Mouse (Mus musculus) limb, embryonic 10.5 days (tissue): ENCODE data around the gene Sh3gl2. TPM values are rescaled to one million over a fixed set of nuclear protein-coding genes. Genes with fewer than 3 reads are reported as not detected.
A peak's percentile ranks its signal among the peaks of the same experiment; 100 is the strongest.

Experiments
- DNase-seq: peaks from one replicate; pipeline ENCODE4 v3.0.0-alpha.2; 2017; ENCODE audit warnings: low spot score
- H3K27ac ChIP-seq: fragments of 300-500 bp; sonication (generic); 2 replicates; pipeline ENCODE4 v1.5.1; 2016; ENCODE audit warnings: mild to moderate bottlenecking
- H3K27me3 ChIP-seq: fragments of 300-500 bp; sonication (generic); 2 replicates; pipeline ENCODE4 v1.6.1; 2016; ENCODE audit warnings: low read depth, mild to moderate bottlenecking; ENCODE audit not compliant: poor library complexity, severe bottlenecking
- H3K36me3 ChIP-seq: fragments of 300-500 bp; sonication (generic); 2 replicates; pipeline ENCODE4 v1.6.1; 2016; ENCODE audit warnings: mild to moderate bottlenecking, moderate library complexity
- H3K4me1 ChIP-seq: fragments of 300-500 bp; sonication (generic); 2 replicates; pipeline ENCODE4 v1.6.1; 2016
- H3K4me3 ChIP-seq: fragments of 300-500 bp; sonication (generic); 2 replicates; pipeline ENCODE4 v1.5.1; 2016; ENCODE audit warnings: mild to moderate bottlenecking, moderate library complexity
- H3K9me3 ChIP-seq: fragments of 300-500 bp; sonication (generic); replicated peaks from 2 replicates; pipeline ENCODE4 v1.6.1; 2016; ENCODE audit warnings: mild to moderate bottlenecking
- WGBS: fragments of 180-500 bp; shearing (Covaris S2); methylation state at CpG from one replicate; pipeline ENCODE4 v1.1.7; 2016; 5-methylcytosine and 5-hydroxymethylcytosine counted together
- polyA plus RNA-seq: library from polyadenylated mRNA; unstranded; fragments of >200 nt; fragmentation: Nextera tagmentation; extraction: Ambion mirVana; gene quantifications from 2 replicates; pipeline ENCODE4 v1.2.1, GENCODE M21; 2016

Gene Sh3gl2
- polyA plus RNA-seq, 1 experiment from 2014 or later = 0.60 TPM

DNA sequence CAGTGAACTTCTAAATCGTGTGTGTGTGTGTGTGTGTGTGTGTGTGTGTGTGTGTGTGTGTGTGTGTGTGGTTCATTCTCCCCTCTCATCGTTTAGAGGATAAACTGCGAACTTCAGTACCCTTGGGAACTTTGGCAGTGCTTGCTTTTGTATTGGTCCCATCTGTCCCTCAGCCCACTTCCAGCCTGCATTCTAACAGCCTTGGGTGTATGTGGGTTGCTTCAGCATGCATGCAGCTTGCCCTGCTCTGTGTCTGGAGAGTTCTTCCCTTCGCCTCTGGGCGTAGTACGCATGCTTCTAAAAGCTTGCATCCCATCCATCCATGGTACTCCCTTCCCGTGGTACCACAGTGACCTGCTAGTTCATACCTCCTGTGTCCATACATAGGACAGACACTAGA is 200.3 kb downstream of the Sh3gl2 start:
- Histone ChIP-seq H3K4me1 (no peaks in the 10 kb centered on the region), H3K9me3 (no peaks in the 10 kb centered on the region), H3K27ac (no peak overlapping the region), H3K4me3 (no peak overlapping the region), H3K27me3 (no peaks in the 10 kb centered on the region), H3K36me3 (no peaks in the 10 kb centered on the region)
- 91% methylated on average over 7 of the region's 7 CpGs for WGBS
- DNase-seq = no peak

DNA sequence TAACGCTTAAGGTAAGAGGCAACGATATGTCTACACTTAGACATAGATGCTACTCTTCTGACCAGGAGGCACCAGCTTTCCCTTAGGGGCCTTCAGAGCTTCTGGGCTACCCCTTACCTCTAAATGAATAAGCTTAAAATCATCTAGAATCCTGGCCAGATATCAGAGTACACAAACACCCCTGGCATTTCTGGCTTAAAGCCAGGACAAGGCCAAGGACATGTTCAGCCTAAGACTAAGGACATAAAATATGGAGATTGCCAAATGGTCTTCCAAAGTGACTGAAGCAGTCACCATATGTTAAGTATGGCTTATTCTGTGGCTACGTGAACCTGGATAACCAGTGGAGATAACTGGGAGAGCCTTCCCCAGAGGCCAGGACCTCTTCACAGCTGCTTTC is 211.5 kb downstream of the Sh3gl2 start:
- Histone ChIP-seq H3K27me3 (no peaks in the 10 kb centered on the region), H3K4me3 (no peak overlapping the region), H3K27ac (no peak overlapping the region), H3K36me3 (no peaks in the 10 kb centered on the region), H3K9me3 (no peaks in the 10 kb centered on the region), H3K4me1 (no peaks in the 10 kb centered on the region)
- no peak for DNase-seq
- 90% methylated on average over 3 of the region's 3 CpGs for WGBS

DNA sequence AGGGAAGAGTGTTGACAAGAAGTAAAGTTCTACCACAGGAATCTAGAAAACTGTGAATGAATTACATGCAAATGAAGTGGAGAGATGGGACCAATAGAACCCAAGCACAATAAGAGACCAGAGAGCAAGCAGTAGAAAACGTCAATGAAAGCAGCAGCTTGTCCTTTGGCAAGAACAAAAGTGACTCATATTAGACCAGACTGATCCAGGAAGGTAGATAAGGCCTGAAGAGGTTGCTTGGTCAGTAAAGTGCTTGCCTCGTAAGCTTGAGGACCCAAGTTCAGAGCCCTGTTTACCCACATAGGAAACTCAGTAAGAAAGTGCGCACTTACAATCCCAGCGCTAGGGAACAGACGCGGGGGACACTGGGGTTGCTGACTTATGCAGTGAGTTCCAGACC is 215.5 kb downstream of the Sh3gl2 start:
- Histone ChIP-seq H3K4me1 (no peaks in the 10 kb centered on the region), H3K36me3 (no peaks in the 10 kb centered on the region), H3K4me3 (no peak overlapping the region), H3K27ac (no peak overlapping the region), H3K27me3 (no peaks in the 10 kb centered on the region), H3K9me3 (no peaks in the 10 kb centered on the region)
- WGBS = 89% methylated on average over 6 of the region's 6 CpGs
- DNase-seq = no peak

DNA sequence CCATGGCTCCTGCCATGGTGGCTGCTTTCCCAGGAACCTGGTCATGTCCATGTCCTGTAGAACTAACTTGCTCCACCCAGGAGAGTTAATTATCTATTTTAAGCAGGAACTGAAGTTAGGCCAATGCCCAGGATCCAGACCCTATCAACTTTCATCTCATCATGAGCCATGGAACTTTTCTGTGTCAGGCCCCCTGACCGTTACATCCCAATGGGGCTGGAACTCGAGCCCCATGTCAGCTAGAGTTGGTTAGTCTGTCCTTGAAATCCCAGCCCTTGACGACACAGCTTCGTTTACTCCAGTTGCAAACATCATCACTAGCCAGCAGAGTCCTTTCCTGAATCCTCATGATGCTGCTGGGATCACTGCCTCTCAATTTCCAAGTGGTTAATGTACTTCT is 221.3 kb downstream of the Sh3gl2 start:
- Histone ChIP-seq H3K4me3 (no peak overlapping the region), H3K27me3 (no peaks in the 10 kb centered on the region), H3K4me1 (no peaks in the 10 kb centered on the region), H3K36me3 (no peaks in the 10 kb centered on the region), H3K9me3 (no peaks in the 10 kb centered on the region), H3K27ac (no peak overlapping the region)
- WGBS = 87% methylated on average over 4 of the region's 4 CpGs
- DNase-seq = no peak

DNA sequence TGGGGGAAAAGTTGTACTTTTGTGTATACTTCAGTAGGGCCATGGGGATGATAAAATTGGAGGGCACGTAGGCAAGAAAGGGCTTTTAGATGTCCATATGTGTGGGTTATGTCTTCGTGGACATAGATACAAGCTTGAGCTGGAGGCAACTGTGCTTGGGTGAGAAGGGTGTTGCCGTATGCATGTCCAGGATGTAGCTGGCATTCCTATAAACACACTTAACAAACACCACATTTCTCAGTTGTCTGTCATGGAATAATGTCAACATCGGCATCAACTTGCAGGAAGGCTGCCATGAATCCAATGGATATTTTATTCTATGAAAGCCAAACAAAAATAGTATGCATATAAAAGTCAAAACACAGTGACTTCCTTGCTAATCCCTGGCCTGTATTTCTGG is 227.9 kb downstream of the Sh3gl2 start:
- Histone ChIP-seq H3K4me1 (peaks cover 8% of the 10 kb centered on the region), H3K9me3 (no peaks in the 10 kb centered on the region), H3K4me3 (no peak overlapping the region), H3K36me3 (no peaks in the 10 kb centered on the region), H3K27me3 (no peaks in the 10 kb centered on the region), H3K27ac (no peak overlapping the region)
- DNase-seq = no peak
- 88% methylated on average over 4 of the region's 4 CpGs for WGBS

DNA sequence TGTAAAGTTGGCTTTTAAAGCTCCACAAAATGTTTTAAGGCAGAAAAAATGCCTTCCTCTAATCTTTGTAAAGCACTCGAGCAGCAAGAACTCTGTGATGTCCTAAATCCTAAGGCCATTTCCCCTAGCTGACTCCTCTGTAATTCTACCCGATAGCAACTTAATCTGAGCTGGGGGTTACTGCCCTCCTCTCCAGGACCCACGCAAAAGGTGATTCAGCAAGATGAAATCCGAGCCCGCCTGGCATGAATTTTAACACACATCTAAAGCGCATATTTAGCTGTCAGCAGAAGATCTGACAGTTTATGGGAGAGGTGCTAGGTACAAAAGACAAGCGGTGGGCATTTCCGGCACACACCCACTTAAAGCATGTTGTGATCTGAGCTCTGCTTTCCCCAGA is 229.8 kb downstream of the Sh3gl2 start:
- no peaks in the 10 kb centered on the region for H3K36me3 ChIP-seq

DNA sequence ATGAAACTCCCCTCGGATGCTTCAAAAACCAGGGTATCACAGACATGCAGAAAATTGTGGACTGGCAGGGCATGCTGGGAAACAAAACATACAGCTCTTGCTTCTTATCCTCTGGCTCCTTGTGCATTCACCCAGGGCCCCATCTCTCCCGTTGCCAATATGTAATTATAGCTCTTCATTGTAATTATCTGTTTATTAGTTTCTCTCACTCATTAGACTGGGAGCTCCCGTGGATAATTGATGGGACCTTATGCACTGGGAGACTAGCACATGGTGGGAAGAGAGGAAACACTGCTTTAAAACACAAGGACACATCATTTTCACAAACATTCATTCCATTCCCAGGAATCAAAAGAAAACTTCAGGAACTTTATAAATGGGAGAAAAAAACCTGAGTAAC is 233.9 kb downstream of the Sh3gl2 start:
- H3K27ac ChIP-seq = no peak overlapping the region
- DNase-seq = no peak
- no peak overlapping the region for H3K4me3 ChIP-seq
- H3K9me3 ChIP-seq = no peaks in the 10 kb centered on the region
- H3K4me1 ChIP-seq = peaks cover 32% of the 10 kb centered on the region
- 46% methylated on average over 3 of the region's 3 CpGs for WGBS
- no peaks in the 10 kb centered on the region for H3K27me3 ChIP-seq
- H3K36me3 ChIP-seq = no peaks in the 10 kb centered on the region

More for the DNA sequence above, 229.8 kb downstream of the Sh3gl2 start:
- DNase-seq = peak; percentile 33
- H3K27ac ChIP-seq = no peak overlapping the region
- no peak overlapping the region for H3K4me3 ChIP-seq
- WGBS = 30% methylated on average over 8 of the region's 8 CpGs
- H3K9me3 ChIP-seq = no peaks in the 10 kb centered on the region
- no peaks in the 10 kb centered on the region for H3K27me3 ChIP-seq
- peaks cover 25% of the 10 kb centered on the region for H3K4me1 ChIP-seq

DNA sequence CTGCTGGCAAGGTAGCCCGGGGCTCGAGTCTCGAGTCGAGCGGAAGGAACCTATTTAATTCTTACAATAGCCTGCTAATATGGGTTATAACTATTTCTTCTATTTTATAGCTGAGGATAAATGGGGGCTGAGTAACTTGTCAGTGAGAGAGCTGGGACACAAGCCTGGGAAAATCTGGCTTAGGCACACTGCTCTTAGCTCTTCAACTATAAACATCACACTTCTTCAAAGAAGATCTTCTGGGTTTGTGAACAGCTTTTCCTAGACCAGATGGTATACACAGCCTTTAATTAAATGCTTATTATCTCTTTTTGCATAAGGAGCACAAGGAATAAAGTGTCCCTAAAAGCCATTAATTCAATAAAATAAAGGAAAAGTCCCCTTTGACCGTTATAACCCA is 278.7 kb downstream of the Sh3gl2 start:
- Histone ChIP-seq H3K4me1 (no peaks in the 10 kb centered on the region), H3K27me3 (no peaks in the 10 kb centered on the region), H3K27ac (no peak overlapping the region), H3K4me3 (no peak overlapping the region), H3K9me3 (no peaks in the 10 kb centered on the region), H3K36me3 (no peaks in the 10 kb centered on the region)
- 94% methylated on average over 6 of the region's 6 CpGs for WGBS
- no peak for DNase-seq

DNA sequence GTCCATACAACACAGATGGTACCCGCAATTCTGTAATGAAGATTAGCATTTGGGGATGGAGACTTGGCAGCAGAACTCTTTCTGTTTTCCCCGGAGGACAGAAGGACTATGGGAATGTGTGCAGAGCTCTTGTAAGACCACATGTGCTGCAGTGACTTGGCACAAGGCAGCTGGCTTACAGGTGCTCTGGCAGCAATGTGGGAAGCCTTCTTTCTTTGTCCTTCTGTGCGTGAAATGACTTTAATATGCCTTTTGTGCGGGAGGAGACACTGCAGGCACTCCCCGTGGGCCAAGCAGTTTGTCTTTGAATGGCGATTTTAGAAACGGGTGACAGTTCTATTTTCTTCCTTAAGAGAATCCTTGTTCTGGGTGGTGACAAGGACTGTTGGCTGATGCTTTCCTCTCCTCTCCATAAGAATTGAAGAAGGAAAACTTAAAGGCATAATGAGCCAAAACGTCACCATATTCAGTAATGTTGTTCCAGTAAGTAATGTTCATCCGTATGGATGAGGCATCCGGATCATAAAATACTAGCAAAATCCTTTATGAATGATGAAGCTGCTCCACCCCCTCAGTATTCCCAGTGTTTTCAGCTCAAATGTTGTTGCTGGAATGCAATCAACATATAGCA is 281.5 kb downstream of the Sh3gl2 start:
- no peak overlapping the region for H3K27ac ChIP-seq
- H3K4me3 ChIP-seq = no peak overlapping the region
- 88% methylated on average over 10 of the region's 10 CpGs for WGBS
- H3K27me3 ChIP-seq = no peaks in the 10 kb centered on the region
- H3K4me1 ChIP-seq = no peaks in the 10 kb centered on the region
- H3K36me3 ChIP-seq = no peaks in the 10 kb centered on the region
- H3K9me3 ChIP-seq = no peaks in the 10 kb centered on the region
- no peak for DNase-seq

DNA sequence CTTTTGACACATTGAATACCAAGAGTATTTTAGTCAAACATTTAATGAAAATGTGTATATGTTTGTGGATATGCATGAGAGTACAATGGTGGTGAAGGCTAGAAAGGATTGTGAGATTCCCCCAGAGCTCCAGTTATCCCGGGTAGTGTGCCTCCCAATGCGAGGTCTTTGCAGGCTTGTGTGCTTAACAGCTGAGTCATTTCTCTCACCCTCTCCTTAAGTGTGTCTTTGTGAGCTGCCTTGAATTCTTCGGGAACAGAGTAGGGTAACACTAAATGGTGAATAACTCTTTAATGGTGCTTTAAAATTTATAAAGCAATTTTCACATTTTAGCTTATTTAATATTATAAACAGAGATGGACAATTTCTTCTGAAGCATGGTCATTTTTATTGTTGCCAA is 300.8 kb downstream of the Sh3gl2 start:
- H3K9me3 ChIP-seq = no peaks in the 10 kb centered on the region
- H3K36me3 ChIP-seq = no peaks in the 10 kb centered on the region
- no peak for DNase-seq
- WGBS = 73% methylated on average over 3 of the region's 3 CpGs
- no peak overlapping the region for H3K4me3 ChIP-seq
- H3K27me3 ChIP-seq = no peaks in the 10 kb centered on the region
- H3K4me1 ChIP-seq = no peaks in the 10 kb centered on the region
- H3K27ac ChIP-seq = no peak overlapping the region

DNA sequence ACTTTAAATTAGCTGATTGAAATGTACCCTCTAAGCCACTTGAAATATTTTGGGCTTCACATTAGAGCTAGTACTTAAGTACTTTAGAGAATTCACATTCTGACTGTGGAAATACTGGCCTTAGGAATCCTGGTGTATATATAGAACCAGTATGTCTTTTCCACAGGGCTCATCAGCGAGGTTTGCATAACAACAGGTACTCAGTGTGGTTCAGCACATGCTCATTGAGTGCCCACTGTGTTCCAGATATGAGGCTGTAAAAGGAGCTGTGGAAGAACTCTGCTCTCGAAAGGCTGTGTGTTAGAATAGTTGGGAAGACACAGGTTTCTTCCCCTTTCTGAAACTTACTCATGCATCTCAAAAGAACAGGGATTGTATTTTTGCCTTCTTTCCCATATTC is 302.1 kb downstream of the Sh3gl2 start:
- H3K27me3 ChIP-seq = no peaks in the 10 kb centered on the region
- H3K4me1 ChIP-seq = no peaks in the 10 kb centered on the region
- H3K4me3 ChIP-seq = no peak overlapping the region
- H3K36me3 ChIP-seq = no peaks in the 10 kb centered on the region
- H3K27ac ChIP-seq = no peak overlapping the region
- no peaks in the 10 kb centered on the region for H3K9me3 ChIP-seq
- WGBS = 72% methylated on average over 2 of the region's 2 CpGs
- DNase-seq = no peak

DNA sequence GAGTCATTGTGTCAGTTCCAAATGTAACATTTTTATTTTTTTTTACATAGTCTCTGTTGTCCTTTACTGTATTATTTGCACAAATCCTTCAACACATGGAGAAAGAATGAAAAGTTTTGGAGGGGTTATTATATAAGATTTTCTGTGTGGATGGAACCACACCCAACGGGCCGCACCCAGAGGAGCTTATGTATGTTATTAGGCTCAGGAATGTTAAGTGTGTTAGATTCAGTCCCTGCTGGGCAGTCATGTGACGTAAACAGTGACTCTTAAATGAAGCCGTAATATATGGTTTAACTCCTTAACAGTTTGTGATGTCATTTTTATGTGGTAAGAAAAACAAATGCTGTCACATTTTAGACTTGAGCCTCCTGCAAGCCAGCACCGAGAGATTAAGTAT is 302.6 kb downstream of the Sh3gl2 start:
- DNase-seq = no peak

DNA sequence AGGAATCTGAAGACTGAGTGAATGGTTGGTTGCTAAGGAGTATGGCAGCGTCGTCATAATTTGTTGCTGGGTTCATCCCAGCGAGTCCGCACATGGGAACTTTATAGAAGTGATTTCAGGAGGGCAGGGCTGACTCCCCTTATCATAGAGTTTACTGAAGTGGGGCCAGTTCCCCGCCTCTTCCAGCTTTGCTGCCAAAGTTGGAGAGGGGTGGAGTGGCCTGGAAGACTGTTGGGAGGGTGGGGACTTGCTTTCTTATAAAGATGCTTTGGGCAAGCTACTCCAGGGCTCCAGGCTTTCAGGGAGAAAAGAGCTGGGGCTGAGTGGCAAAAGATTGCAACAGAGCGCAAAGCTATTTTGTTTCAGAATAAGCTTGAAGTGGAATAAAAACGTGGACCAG is 308.4 kb downstream of the Sh3gl2 start:
- peaks cover 40% of the 10 kb centered on the region for H3K27me3 ChIP-seq
- no peak for DNase-seq
- peak overlapping the region; percentile 69 for H3K4me3 ChIP-seq

More for the DNA sequence above, 302.6 kb downstream of the Sh3gl2 start:
- no peak overlapping the region for H3K4me3 ChIP-seq
- no peaks in the 10 kb centered on the region for H3K9me3 ChIP-seq
- no peaks in the 10 kb centered on the region for H3K36me3 ChIP-seq
- H3K4me1 ChIP-seq = no peaks in the 10 kb centered on the region
- H3K27me3 ChIP-seq = peaks cover 3% of the 10 kb centered on the region; the same call in 1 of the 2 replicates
- no peak overlapping the region for H3K27ac ChIP-seq
- WGBS = 74% methylated on average over 5 of the region's 5 CpGs

DNA sequence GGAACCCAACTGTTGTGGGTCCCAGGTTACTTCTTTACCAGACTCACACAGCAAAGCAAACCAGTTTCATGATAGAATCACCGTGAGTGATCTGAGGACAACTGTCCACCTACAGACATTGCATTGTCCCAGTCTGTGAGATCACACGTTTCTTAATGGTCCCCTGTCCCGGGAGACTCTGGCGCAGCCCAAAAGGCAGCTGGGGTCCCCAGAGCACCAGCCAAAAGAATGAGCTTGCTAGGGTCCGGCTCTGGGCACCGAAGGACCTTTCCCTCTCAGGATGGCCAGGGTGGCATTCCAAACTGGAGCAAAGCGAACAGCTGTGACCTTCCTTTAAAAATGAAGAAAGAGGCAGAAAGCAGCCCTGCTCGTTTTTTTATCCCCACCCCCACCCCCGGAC is 308.9 kb downstream of the Sh3gl2 start, which contains the start of gene Adamtsl1:
TSS of gene Adamtsl1 (plus strand) at position 381 of the 400 bp plus-strand sequence.
- DNase-seq = no peak
- Histone ChIP-seq H3K36me3 (no peaks in the 10 kb centered on the region), H3K27me3 (peaks cover 40% of the 10 kb centered on the region), H3K4me3 (peak within 1 kb of the TSS; percentile 69), H3K27ac (peak within 1 kb of the TSS; percentile 62), H3K9me3 (no peaks in the 10 kb centered on the region), H3K4me1 (peaks cover 19% of the 10 kb centered on the region)
- WGBS = 3% methylated on average over 9 of the region's 9 CpGs

More for the DNA sequence above, 308.4 kb downstream of the Sh3gl2 start:
- H3K27ac ChIP-seq = no peak overlapping the region
- H3K9me3 ChIP-seq = no peaks in the 10 kb centered on the region
- H3K36me3 ChIP-seq = no peaks in the 10 kb centered on the region
- peaks cover 19% of the 10 kb centered on the region for H3K4me1 ChIP-seq
- WGBS = 51% methylated on average over 7 of the region's 7 CpGs
